Mouse (Mus musculus): ENCODE measurements at regions not wholly inside any gene's neighbourhood (a gene's known extent, or its start where the extent isn't known, plus 50 kb on each side); places are given as distances from the start of the nearest gene placed in this dataset.

GRCm38 (mm10) chr1:111699030-111699732 lies 165.5 kb downstream of the Dsel start:
- DNase-seq (ENCODE audit: inconsistent age in 2 of 2, low spot score in 1 of 2): no peak

GRCm38 (mm10) chr1:111660950-111661349 lies 203.8 kb downstream of the Dsel start:
- DNase-seq (ENCODE audit: inconsistent age in 2 of 2, low spot score in 1 of 2): no peak

GRCm38 (mm10) chr1:111660099-111660670 lies 204.5 kb downstream of the Dsel start:
- peak in 1 of 2 experiments; percentile 51 for DNase-seq (ENCODE audit: inconsistent age in 2 of 2, low spot score in 1 of 2)

GRCm38 (mm10) chr1:111633860-111634460 lies 230.8 kb downstream of the Dsel start:
- peak in 1 of 2 experiments; percentile 21 for DNase-seq (ENCODE audit: inconsistent age in 2 of 2, low spot score in 1 of 2)

Measured in adrenal gland, adult (tissue).